Mouse (Mus musculus): ENCODE results near the gene Slco4c1.
A peak's percentile ranks its signal among the peaks of the same experiment; 100 is the strongest.

Gene Slco4c1

GRCm38 (mm10) chr1:96768264-96768663 is 103.7 kb downstream of the Slco4c1 start:
- peak; percentile 19 for DNase-seq

GRCm38 (mm10) chr1:96766535-96766934 is 105.4 kb downstream of the Slco4c1 start:
- DNase-seq, result no peak
